Mouse (Mus musculus) kidney, adult 9 months (tissue): ENCODE data around the gene Pde10a.

Experiments used
- DNase-seq: peaks from one replicate; pipeline ENCODE4 v3.0.0; 2022

Gene Pde10a

DNA sequence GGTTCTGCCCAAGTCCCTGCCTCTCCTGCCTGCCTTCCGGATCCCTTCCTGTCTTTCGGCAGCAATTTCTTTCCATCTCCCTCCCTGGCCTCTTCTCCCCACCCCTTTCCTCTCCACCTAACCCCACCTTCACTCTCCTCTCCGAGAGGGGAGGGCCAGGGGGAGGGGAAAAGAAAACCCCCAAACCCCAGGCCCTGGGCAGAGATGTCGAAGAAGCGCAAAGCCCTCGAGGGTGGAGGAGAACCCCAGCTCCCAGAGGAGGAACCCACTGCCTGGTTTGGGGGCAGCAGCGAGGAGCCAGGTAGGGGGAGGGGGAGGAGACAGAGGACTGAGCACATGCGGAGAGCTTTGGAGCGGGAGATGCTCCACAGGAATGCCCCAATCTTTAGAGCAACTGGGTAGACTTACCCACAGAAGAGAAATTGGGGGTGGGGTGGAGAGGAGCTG lies 1.7 kb downstream of the Pde10a start:
- no peak for DNase-seq

DNA sequence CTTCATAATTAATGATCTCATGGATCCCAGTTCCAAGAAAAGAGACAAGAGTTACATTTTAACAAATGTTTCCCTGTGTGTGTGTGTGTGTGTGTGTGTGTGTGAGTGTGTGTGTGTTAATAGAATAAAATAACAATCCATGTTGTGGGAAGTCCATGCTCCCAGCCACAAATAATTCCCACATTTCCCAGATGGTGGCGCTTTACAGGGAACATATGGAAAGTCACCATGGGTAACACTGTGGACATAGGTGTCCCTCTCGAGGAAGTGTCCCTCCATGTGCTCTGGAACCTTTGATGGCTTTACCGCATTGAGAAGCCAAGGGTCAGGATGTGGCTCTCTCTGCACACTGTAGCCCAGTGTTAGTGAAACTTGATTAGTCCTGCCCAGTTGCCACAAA lies 3.5 kb downstream of the Pde10a start:
- DNase-seq: no peak

GRCm38 (mm10) chr17:8532609-8533008 lies 7.4 kb downstream of the Pde10a start:
- no peak for DNase-seq

DNA sequence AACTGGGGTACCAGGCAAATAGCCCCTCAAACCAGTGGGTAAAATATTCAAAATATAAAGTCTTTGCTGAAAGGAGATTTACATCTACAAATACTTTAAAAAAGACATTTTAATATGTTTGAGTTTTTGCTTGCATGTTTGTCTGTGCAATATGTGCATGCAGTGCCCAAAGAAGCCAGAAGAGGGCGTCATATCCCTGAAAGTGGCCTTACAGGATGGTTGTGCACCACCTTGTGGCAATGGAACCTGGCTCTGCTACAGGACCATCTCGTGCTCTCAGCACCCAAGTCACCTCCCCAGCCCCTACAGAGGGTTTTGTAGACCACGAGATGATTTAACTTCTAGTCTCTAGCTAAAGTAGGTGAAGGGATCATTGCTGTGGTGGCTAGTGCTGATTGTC lies 8.7 kb downstream of the Pde10a start:
- DNase-seq: no peak

GRCm38 (mm10) chr17:8536522-8536921 lies 11.3 kb downstream of the Pde10a start:
- no peak for DNase-seq

DNA sequence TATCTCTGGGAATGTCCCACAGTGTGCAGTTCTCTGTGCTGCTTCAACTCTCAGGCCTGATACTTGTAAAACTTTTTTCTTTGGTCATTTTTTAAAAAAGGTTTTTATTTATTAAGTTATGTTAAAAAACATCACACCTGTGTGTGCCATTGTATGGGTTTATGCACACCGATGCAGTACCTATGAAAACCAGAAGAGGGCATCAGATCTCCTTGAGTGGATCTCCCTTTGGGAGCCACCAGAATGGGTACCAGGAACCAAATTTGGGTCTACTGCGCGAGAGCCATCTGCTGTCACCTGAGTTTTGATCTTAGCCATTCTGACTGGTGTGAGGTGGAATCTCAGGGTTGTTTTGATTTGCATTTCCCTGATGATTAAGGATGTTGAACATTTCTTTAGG lies 12.9 kb downstream of the Pde10a start:
- peak; percentile 14 for DNase-seq

- DNase-seq: no peak
These were observed 16.9 kb downstream of the Pde10a start for GRCm38 (mm10) chr17:8541974-8542538.

DNA sequence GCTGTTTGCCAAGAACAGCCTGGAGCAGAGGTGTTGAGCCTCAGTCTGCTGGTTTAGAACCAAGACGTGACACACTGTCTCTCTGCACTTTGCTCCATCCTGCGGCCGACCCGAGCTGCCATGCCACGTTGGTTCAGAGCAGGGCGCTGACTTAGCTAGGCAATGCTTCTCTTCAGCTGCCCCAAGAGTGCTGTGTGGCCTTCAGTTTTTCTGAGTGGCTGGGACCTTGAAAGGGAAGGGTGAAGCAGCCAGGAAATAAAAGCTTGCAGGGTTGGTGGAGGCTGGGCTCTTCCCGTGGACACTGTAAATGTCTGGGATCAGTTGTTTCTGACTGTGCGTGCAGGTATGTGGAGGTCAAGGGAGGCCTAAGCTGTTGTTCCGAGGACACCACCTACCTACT lies 21.2 kb downstream of the Pde10a start:
- no peak for DNase-seq

GRCm38 (mm10) chr17:8548733-8549132 lies 23.6 kb downstream of the Pde10a start:
- no peak for DNase-seq

GRCm38 (mm10) chr17:8551641-8552040 lies 26.5 kb downstream of the Pde10a start:
- DNase-seq: no peak

DNA sequence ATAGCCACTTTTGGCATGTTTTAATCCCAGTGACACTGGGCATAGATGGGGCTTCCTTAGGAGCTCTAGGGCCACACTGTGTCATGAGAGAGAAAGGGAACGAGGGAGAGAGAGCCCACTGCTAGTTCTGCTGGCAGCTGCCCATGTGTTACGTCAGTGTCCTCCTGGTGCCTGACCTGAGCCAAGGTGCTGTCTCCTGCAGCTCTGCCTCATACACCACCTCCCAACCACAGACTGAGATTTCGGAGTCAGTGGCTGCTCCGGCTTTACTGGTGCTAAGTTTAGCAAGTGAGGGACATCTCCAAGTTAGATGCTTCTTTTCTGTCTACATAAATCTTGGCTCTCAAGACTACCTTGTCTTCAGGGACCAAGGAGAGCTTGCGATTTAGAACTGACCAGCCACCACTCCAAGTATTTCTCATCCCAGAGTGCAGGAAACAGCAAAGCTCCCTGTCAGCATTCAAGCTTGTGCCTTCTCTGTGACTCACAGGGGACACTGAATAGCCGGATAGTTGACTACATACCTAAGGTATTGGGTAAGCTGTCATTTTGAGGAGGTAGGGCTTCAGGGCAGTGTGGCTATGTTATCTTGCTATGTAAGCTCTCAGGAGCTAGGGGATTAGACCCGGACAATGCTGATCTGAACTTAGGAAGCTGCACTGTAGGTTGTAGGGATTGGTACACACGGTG lies 27.3 kb downstream of the Pde10a start:
- no peak for DNase-seq

DNA sequence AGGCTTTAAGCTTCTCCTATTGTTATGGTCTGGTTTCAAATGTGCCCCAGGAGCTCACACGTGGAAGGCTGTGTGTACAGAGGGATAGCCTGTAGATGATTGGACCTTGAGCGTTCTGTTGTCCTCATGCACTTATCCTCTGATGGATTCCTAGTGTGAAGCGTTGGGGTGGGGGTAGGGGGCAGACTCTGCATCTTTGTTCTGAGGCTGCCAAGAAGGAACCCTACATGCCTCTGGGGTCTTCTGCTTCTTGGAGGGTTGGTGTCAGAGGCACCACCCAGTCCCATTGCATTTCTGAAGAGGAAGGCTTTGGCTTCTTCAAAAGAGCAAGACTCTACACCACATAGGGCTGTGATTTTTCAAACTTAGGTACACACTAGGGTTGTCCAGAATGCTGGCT lies 28.4 kb downstream of the Pde10a start:
- DNase-seq: no peak

DNA sequence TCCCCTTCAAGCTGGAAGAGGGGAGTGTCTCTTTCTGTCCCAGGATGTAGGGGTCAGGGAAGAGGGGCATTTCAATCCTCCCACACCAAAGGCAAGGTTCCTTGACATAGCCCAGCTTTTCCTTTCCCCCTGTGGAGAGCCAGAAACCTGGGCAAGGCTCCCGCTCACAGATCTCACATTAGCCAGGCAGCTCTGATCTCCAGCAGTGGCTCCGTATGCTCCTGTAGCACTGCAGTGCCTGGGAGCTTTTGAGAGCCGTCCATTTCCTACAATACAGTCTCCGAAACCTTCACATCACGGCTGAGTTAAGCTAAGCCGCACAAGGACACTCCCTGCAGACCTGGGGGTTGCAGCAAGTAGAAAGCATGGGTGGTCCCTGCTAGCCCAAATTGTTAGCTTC lies 29.0 kb downstream of the Pde10a start:
- DNase-seq: no peak

DNA sequence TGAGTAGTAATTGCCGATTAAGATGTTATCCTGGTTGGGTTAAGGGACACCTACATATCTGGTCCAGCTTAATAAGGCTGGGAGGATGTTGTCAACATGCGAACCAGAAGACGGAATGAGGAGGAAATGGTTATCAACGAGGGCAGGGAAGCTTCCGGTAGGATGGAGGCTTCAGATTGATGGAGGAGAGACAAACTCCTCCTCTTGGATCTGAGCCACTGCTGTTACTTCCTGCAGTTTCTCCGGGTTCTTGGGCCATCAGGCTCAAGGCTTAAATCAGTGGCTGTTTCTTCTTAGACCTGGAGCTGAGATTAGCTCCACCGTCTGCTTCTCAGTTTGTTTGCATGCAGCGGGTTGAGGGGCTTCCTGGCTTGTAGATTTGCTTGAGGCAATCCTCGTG lies 30.6 kb downstream of the Pde10a start:
- no peak for DNase-seq

- no peak for DNase-seq
These were observed 31.1 kb downstream of the Pde10a start for GRCm38 (mm10) chr17:8556223-8556622.

DNA sequence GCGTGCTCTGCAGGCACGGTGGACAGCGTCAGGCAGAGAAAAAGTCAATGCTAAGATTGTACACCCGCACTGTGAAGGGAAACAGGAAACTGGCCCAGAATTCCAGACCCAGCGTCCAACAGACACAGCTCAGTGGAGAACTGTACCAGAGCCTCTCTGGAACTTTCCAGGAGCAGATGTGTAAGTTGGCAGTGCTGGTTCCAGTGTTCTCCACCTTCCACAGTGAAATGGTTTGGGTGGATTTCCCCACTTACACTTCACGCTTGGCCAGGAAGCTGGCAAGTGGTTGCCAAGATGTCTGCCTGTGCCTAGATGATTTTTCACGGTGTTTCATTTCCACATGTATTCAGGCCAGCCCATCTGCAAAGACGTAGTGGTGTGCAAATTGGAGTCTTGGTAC lies 32.8 kb downstream of the Pde10a start:
- no peak for DNase-seq

DNA sequence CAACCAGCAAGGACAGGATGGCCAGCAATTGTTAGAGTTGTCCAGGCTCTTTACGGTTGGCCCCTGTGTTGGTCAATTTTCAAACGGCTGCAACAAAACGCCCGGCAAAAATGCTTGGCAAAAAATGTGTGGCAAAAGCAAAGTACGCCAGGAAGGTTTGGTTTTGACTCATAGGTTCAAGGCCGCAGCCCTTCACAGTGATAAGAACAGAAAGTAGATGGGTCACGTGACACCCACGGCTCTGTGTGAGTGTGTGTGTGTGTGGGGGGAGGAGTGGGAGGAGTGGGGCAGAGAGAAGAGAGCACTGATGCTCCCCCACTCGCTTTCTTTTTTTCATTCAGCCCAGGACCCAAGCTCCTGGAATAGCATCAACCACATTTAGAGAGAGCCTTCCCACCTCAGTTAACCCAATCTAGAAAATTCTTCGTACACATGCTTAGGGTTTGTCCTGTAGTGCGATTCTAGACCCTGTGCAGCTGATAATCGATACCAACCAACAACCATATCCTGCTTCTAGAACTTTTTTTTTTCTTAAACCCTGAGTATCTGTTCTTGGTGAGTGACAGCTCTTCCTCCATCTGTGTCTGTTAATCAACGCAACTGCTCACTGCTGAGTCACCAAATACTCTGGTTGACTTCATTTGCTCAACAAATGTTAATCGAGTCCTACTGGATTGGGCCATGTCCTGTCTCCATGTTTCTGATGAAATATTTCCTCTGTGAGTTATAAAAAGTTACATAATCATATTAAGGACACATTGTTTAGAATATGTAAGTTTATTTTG lies 37.1 kb downstream of the Pde10a start:
- DNase-seq: no peak

- no peak for DNase-seq
These were observed 37.7 kb downstream of the Pde10a start for GRCm38 (mm10) chr17:8562886-8563280.

GRCm38 (mm10) chr17:8566850-8567249 lies 41.7 kb downstream of the Pde10a start, which contains the start of gene Gm17087:
Gm17087 (minus strand) TSS chr17:8566950.
- no peak for DNase-seq

GRCm38 (mm10) chr17:8573542-8574260 lies 48.5 kb downstream of the Pde10a start:
- no peak for DNase-seq

- peak; percentile 32 for DNase-seq
These were observed 55.2 kb downstream of the Pde10a start for GRCm38 (mm10) chr17:8580360-8580759.

GRCm38 (mm10) chr17:8581579-8581978 lies 56.4 kb downstream of the Pde10a start:
- no peak for DNase-seq
